23 mouse cellular contexts compared by ENCODE assay signal in genomic region chr1:81950140-81950550, GRCm38 (mm10).
DNase-seq lines count a peak whose midpoint lies in the region; ATAC-seq and TF ChIP-seq lines count a peak whose summit lies in the region.
"Had no signal": no experiment of that assay in that cellular context is flagged by ENCODE, and none has a peak within 500 bp of the region (broad histone marks: within the 10 kb centered on the region; RNA-seq: fewer than 3 reads in every experiment).

No protein-coding gene starts in this region.

- no peak for TF ChIP-seq CTCF in liver, adult 2 months (IDR thresholded peaks at IDR 0.05; ENCODE audit: low read depth, low read length)
- no peak for TF ChIP-seq CTCF in embryonic fibroblast, embryonic 13.5 days (IDR thresholded peaks at IDR 0.05; ENCODE audit: borderline replicate concordance, insufficient read depth, low read length)

- intact Hi-C loops in heart, postnatal 14 days (cut with DNase I), result no loop called here

- H3K27ac ChIP-seq in heart, embryonic 12.5 days (ENCODE audit: poor library complexity, severe bottlenecking), result peak overlapping the region; percentile 70
- peak overlapping the region; percentile 10; the same call in 1 of the 2 replicates for H3K27ac ChIP-seq in liver, adult 2 months (replicated peaks; ENCODE audit: insufficient read depth, low read depth, low read length)
- no peak overlapping the region for H3K27ac ChIP-seq in liver, embryonic 12.5 days
- H3K27ac ChIP-seq in embryonic fibroblast, embryonic 13.5 days (ENCODE audit: insufficient read depth, low read length), result peak overlapping the region; percentile 38
- H3K27ac ChIP-seq: embryonic facial prominence, embryonic 10.5 days; forebrain, embryonic 12.5 days; gastrocnemius, adult 2 months; hindbrain, embryonic 14.5 days; kidney, embryonic 15.5 days; limb, embryonic 10.5 days; liver, embryonic 13.5 days; lung, embryonic 15.5 days; macrophage; midbrain, embryonic 12.5 days had no signal

- no peaks in the 10 kb centered on the region for H3K9me3 ChIP-seq in heart, embryonic 12.5 days (replicated peaks)
- no peaks in the 10 kb centered on the region for H3K9me3 ChIP-seq in liver, embryonic 12.5 days (replicated peaks)
- H3K9me3 ChIP-seq: embryonic facial prominence, embryonic 10.5 days; forebrain, embryonic 12.5 days; kidney, embryonic 15.5 days; limb, embryonic 10.5 days; liver, embryonic 13.5 days; lung, embryonic 15.5 days; midbrain, embryonic 12.5 days had no signal

- WGBS in heart, embryonic 12.5 days, result 15% methylated on average over 3 of the region's 3 CpGs
- WGBS in liver, adult 2 months, result 14% methylated on average over 3 of the region's 3 CpGs
- 37% methylated on average over 3 of the region's 3 CpGs for WGBS in liver, embryonic 12.5 days (ENCODE audit: insufficient replicate concordance)

- no peak overlapping the region for H3K9ac ChIP-seq in heart, embryonic 12.5 days
- H3K9ac ChIP-seq in liver, adult 2 months (ENCODE audit: low read depth, low read length), result no peak overlapping the region
- no peak overlapping the region for H3K9ac ChIP-seq in liver, embryonic 12.5 days
- H3K9ac ChIP-seq: forebrain, embryonic 12.5 days; hindbrain, embryonic 14.5 days; kidney, embryonic 15.5 days; liver, embryonic 13.5 days; lung, embryonic 15.5 days; midbrain, embryonic 12.5 days had no signal

- H3K4me3 ChIP-seq in heart, embryonic 12.5 days, result no peak overlapping the region
- no peak overlapping the region for H3K4me3 ChIP-seq in liver, adult 2 months (ENCODE audit: insufficient read depth, low read depth, low read length)
- no peak overlapping the region for H3K4me3 ChIP-seq in liver, embryonic 12.5 days
- no peak overlapping the region for H3K4me3 ChIP-seq in embryonic fibroblast, embryonic 13.5 days (ENCODE audit: insufficient read depth, low read length)
- H3K4me3 ChIP-seq: embryonic facial prominence, embryonic 10.5 days; forebrain, embryonic 12.5 days; gastrocnemius, adult 2 months; kidney, embryonic 15.5 days; limb, embryonic 10.5 days; liver, embryonic 13.5 days; lung, embryonic 15.5 days; midbrain, embryonic 12.5 days had no signal

- peak; percentile 7 for DNase-seq in adrenal gland, adult 2 months
- no peak for DNase-seq in adrenal gland, postnatal 36 days
- DNase-seq in heart, postnatal 14 days, result no peak
- DNase-seq in liver, adult 2 months (ENCODE audit: extremely low read depth, low read depth, low spot score), result peak; percentile 91
- DNase-seq in thymus, adult 18-20 months, result no peak
- DNase-seq: cerebellum, adult 11-12 months; cerebellum, postnatal 14 days; gastrocnemius, adult 2 months; liver, embryonic 13.5 days; spleen, adult 18-20 months; thymus, postnatal 4 days had no signal

- no peaks in the 10 kb centered on the region for H3K36me3 ChIP-seq in heart, embryonic 12.5 days
- H3K36me3 ChIP-seq in liver, adult 2 months (ENCODE audit: control insufficient read depth, insufficient read depth, low read length), result no peaks in the 10 kb centered on the region
- no peaks in the 10 kb centered on the region for H3K36me3 ChIP-seq in liver, embryonic 12.5 days
- H3K36me3 ChIP-seq: embryonic facial prominence, embryonic 10.5 days; forebrain, embryonic 12.5 days; kidney, embryonic 15.5 days; limb, embryonic 10.5 days; liver, embryonic 13.5 days; lung, embryonic 15.5 days; midbrain, embryonic 12.5 days had no signal

- H3K4me2 ChIP-seq in heart, embryonic 12.5 days, result no peak overlapping the region
- no peak overlapping the region for H3K4me2 ChIP-seq in liver, embryonic 12.5 days
- H3K4me2 ChIP-seq: forebrain, embryonic 12.5 days; hindbrain, embryonic 14.5 days; kidney, embryonic 15.5 days; liver, embryonic 13.5 days; lung, embryonic 15.5 days; midbrain, embryonic 12.5 days had no signal

- ATAC-seq in heart, embryonic 12.5 days (ENCODE audit: insufficient number of reproducible peaks, low FRiP score), result no peak
- no peak for ATAC-seq in liver, embryonic 12.5 days

- no peaks in the 10 kb centered on the region for H3K79me2 ChIP-seq in liver, adult 2 months (ENCODE audit: control insufficient read depth, insufficient read depth, low read length)

- no peak for TF ChIP-seq POLR2A in liver, adult 2 months (IDR thresholded peaks at IDR 0.05; ENCODE audit: extremely low read depth, insufficient read depth, low read length)
- no peak; the same call in 1 of the 2 replicates for TF ChIP-seq POLR2A in embryonic fibroblast, embryonic 13.5 days (IDR thresholded peaks at IDR 0.05; ENCODE audit: low read depth, low read length)

- peaks cover 11% of the 10 kb centered on the region for H3K4me1 ChIP-seq in heart, embryonic 12.5 days (replicated peaks)
- H3K4me1 ChIP-seq in liver, adult 2 months (ENCODE audit: control insufficient read depth, insufficient read depth, low read length), result peaks cover 11% of the 10 kb centered on the region
- H3K4me1 ChIP-seq in liver, embryonic 12.5 days, result no peaks in the 10 kb centered on the region
- peaks cover 12% of the 10 kb centered on the region for H3K4me1 ChIP-seq in embryonic fibroblast, embryonic 13.5 days (ENCODE audit: control insufficient read depth, insufficient read depth, low read length)
- H3K4me1 ChIP-seq: liver, embryonic 13.5 days; lung, embryonic 15.5 days had no signal

- no peaks in the 10 kb centered on the region for H3K27me3 ChIP-seq in heart, embryonic 12.5 days (replicated peaks)
- H3K27me3 ChIP-seq in liver, adult 2 months (ENCODE audit: control insufficient read depth, insufficient read depth, low read length), result no peaks in the 10 kb centered on the region
- H3K27me3 ChIP-seq in liver, embryonic 12.5 days (replicated peaks), result no peaks in the 10 kb centered on the region
- H3K27me3 ChIP-seq: CH12.LX; forebrain, embryonic 12.5 days; kidney, embryonic 15.5 days; liver, embryonic 13.5 days; lung, embryonic 15.5 days; midbrain, embryonic 12.5 days had no signal

Comparison
In these comparisons a context has a peak if more than half of its experiments do, and no peak if none do; other contexts are left out.
1. DNase-seq: peak in adrenal gland, adult 2 months (single experiment) and liver, adult 2 months (single experiment); none in adrenal gland, postnatal 36 days (0 of 2), heart, postnatal 14 days (0 of 2) and thymus, adult 18-20 months (0 of 2).